Mouse (Mus musculus) kidney, embryonic 15.5 days (tissue): ENCODE data around the gene Higd1b. TPM values are rescaled to one million over a fixed set of nuclear protein-coding genes. Genes with fewer than 3 reads are reported as not detected.

ENCODE experiments used
- ATAC-seq: fragments of 200-750 bp; cut with Nextera tagmentation; replicated peaks from 2 replicates; pipeline ENCODE4 v1.8.0; 2017; ENCODE audit warnings: moderate TSS enrichment; ENCODE audit not compliant: low FRiP score
- H3K27ac ChIP-seq: fragments of 300-500 bp; sonication (generic); 2 replicates; pipeline ENCODE4 v1.5.1; 2015; ENCODE audit warnings: mild to moderate bottlenecking, inconsistent platforms
- H3K27me3 ChIP-seq: fragments of 300-500 bp; sonication (generic); 2 replicates; pipeline ENCODE4 v1.6.1; 2015; ENCODE audit warnings: inconsistent platforms
- H3K36me3 ChIP-seq: fragments of 300-500 bp; sonication (generic); 2 replicates; pipeline ENCODE4 v1.6.1; 2015; ENCODE audit warnings: inconsistent platforms
- H3K4me1 ChIP-seq: fragments of 300-500 bp; sonication (generic); 2 replicates; pipeline ENCODE4 v1.6.1; 2015; ENCODE audit warnings: inconsistent platforms
- H3K4me2 ChIP-seq: fragments of 300-500 bp; sonication (generic); 2 replicates; pipeline ENCODE4 v1.6.1; 2015; ENCODE audit warnings: moderate library complexity, mild to moderate bottlenecking, inconsistent platforms
- H3K4me3 ChIP-seq: fragments of 300-500 bp; sonication (generic); replicated peaks from 2 replicates; pipeline ENCODE4 v1.5.1; 2015; ENCODE audit warnings: mild to moderate bottlenecking, inconsistent platforms
- H3K9ac ChIP-seq: fragments of 300-500 bp; sonication (generic); 2 replicates; pipeline ENCODE4 v1.6.1; 2015; ENCODE audit warnings: mild to moderate bottlenecking, inconsistent platforms
- H3K9me3 ChIP-seq: fragments of 300-500 bp; sonication (generic); replicated peaks from 2 replicates; pipeline ENCODE4 v1.6.1; 2016; ENCODE audit warnings: inconsistent platforms
- WGBS: fragments of 180-500 bp; shearing (Covaris S2); methylation state at CpG from one replicate; pipeline ENCODE4 v1.1.7; 2015; ENCODE audit warnings: mixed read lengths; 5-methylcytosine and 5-hydroxymethylcytosine counted together
- polyA plus RNA-seq: library from polyadenylated mRNA; unstranded; fragments of >200 nt; fragmentation: Nextera tagmentation; extraction: Ambion mirVana; gene quantifications from 2 replicates; pipeline ENCODE4 v1.2.1, GENCODE M21; 2015

Gene Higd1b
- polyA plus RNA-seq, 1 experiment from 2014 or later = 0.48 TPM

DNA sequence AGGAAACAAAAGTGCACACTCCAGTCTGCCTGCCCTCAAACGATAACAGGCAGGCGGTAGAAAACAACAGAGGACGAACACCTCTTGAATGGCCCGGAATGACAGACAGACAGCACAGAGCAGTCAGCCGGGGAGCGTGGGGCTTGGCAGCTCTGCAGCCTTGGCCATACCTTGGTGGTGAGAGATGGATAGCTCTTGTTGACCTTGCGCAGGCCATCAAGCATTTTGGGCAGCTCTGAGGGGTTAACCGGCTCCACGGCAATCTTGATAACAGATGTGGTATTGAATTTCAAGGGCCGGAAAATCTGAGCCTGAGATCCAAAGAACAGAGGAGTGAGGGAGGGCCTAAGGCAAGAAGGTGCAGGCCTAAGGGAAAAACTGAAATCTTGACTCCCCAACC lies 10.3 kb downstream of the Higd1b start:
- Histone ChIP-seq H3K27me3 (no peaks in the 10 kb centered on the region), H3K4me2 (no peak overlapping the region), H3K4me1 (no peaks in the 10 kb centered on the region), H3K4me3 (no peak overlapping the region), H3K36me3 (peaks cover 100% of the 10 kb centered on the region), H3K9me3 (no peaks in the 10 kb centered on the region), H3K9ac (no peak overlapping the region), H3K27ac (peak overlapping the region; percentile 2; the same call in 1 of the 2 replicates)
- no peak for ATAC-seq
- 61% methylated on average over 10 of the region's 10 CpGs for WGBS

DNA sequence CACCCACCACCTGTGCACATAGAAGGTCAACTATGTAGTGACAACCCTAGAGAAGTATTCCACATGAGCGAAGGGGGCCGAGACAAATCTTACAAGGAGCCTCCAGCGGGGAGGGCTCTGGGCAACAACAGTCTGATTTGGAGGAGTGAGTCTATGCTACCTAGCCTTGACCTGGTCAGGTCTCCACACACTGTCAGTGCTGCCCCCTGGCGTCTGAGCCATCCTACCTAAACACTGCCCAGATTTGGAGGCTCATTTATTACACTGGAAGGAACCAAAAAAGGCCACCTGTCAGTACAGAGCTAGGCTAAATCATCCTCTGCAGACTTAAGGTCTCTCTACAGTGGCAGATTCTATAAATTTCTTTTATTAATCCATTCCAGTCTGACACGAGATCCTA lies 16.2 kb downstream of the Higd1b start:
- ATAC-seq = 0 out of 2 replicates have a peak, but pooled peaks have one; percentile 56
- 62% methylated on average over 5 of the region's 5 CpGs for WGBS
- H3K36me3 ChIP-seq = peaks cover 97% of the 10 kb centered on the region

DNA sequence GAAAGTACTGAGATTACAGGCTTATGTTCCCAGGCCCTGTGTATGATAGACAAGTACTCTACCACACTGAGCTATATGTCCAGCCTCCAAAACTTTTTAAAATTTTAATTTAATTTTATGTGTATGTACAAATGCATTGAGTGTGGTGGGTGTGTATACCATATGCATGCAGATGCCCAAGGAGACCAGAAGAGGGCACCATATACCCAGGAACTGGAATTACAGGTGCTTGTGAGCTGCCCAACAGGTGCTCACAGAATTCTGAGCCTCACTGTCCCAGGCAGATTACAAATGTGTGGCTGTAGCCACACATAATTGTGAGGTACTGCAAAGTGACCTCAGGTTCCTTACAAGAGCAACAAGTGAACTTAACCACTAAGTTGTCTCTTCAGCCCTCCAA lies 18.1 kb downstream of the Higd1b start:
- ATAC-seq = no peak
- no peaks in the 10 kb centered on the region for H3K9me3 ChIP-seq
- no peak overlapping the region for H3K27ac ChIP-seq
- no peaks in the 10 kb centered on the region for H3K27me3 ChIP-seq
- no peak overlapping the region for H3K4me2 ChIP-seq
- H3K9ac ChIP-seq = no peak overlapping the region
- H3K4me1 ChIP-seq = no peaks in the 10 kb centered on the region
- H3K36me3 ChIP-seq = peaks cover 97% of the 10 kb centered on the region
- H3K4me3 ChIP-seq = no peak overlapping the region

More for the DNA sequence above, 16.2 kb downstream of the Higd1b start:
- Histone ChIP-seq H3K4me2 (no peak overlapping the region), H3K4me3 (no peak overlapping the region), H3K9ac (no peak overlapping the region), H3K27ac (no peak overlapping the region), H3K9me3 (no peaks in the 10 kb centered on the region), H3K27me3 (no peaks in the 10 kb centered on the region), H3K4me1 (no peaks in the 10 kb centered on the region)

DNA sequence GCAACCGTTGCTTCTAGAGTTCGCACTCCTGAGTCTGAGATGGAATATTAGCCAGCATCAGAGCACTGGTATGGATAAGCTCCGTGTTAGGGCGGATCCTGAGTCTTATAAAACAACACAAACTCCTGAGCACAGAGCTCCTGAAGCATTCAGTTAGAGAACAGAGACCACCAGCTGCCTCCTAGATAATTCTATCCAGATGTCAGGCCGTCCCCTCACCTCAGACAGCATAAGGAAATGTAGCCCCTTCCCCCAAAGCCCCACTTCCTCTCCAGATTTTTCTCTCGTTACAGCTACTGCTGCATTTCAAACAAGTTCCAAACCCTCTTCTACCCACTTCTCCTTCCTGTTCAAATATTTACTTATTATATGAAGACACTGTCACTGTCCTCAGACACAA lies 20.3 kb downstream of the Higd1b start:
- Histone ChIP-seq H3K27me3 (no peaks in the 10 kb centered on the region), H3K4me3 (no peak overlapping the region), H3K9ac (no peak overlapping the region), H3K36me3 (peaks cover 97% of the 10 kb centered on the region), H3K9me3 (no peaks in the 10 kb centered on the region), H3K4me2 (no peak overlapping the region), H3K27ac (no peak overlapping the region), H3K4me1 (no peaks in the 10 kb centered on the region)
- no peak for ATAC-seq
- WGBS = 81% methylated on average over 6 of the region's 6 CpGs

DNA sequence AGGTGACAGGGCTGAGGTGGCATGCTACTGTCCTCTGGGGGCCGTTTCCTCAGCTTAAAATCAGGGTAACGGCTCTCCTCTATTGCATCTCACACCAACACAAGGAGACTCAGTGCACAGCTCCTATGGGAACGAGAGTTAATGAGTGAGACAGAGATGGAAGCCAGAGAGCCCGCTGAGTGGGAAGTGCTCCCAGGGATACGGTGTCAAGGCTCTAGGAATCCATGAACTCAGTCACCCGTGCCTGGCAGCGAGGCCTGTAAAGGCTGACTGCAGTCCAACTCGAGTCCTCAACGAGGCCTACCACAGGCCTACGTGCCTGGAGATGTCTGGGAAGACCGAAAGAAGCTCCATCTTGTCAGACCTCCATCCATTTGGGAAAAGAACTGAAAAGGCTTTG lies 23.3 kb downstream of the Higd1b start:
- Histone ChIP-seq H3K4me1 (no peaks in the 10 kb centered on the region), H3K4me3 (no peak overlapping the region), H3K9me3 (no peaks in the 10 kb centered on the region), H3K27ac (no peak overlapping the region), H3K4me2 (no peak overlapping the region), H3K27me3 (no peaks in the 10 kb centered on the region), H3K9ac (no peak overlapping the region), H3K36me3 (peaks cover 99% of the 10 kb centered on the region)
- no peak for ATAC-seq
- WGBS = 74% methylated on average over 11 of the region's 11 CpGs

DNA sequence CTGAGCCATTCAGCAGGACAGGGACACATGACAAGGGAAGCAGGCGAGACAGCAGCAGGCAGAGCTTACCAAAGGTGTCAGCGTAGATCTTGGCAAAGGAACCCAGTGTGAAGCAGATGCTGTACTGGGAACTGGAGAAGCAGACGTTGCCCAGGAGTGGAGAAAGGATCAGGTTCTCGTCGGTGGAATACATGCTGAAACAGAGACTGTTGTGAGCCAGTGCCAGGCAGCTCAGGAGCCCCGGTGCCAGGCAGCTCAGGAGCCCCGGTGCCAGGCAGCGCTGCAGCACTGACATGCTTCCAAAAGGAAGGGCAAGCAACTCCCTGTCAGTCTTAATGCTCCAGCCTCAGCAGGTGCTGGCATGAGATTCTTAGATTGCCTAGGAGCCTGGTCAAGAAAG lies 24.3 kb downstream of the Higd1b start:
- no peak overlapping the region for H3K27ac ChIP-seq
- H3K4me1 ChIP-seq = no peaks in the 10 kb centered on the region
- H3K27me3 ChIP-seq = no peaks in the 10 kb centered on the region
- 93% methylated on average over 8 of the region's 8 CpGs for WGBS
- ATAC-seq = no peak
- no peak overlapping the region for H3K4me2 ChIP-seq
- H3K9ac ChIP-seq = no peak overlapping the region
- peaks cover 98% of the 10 kb centered on the region for H3K36me3 ChIP-seq
- H3K4me3 ChIP-seq = no peak overlapping the region
- H3K9me3 ChIP-seq = no peaks in the 10 kb centered on the region

DNA sequence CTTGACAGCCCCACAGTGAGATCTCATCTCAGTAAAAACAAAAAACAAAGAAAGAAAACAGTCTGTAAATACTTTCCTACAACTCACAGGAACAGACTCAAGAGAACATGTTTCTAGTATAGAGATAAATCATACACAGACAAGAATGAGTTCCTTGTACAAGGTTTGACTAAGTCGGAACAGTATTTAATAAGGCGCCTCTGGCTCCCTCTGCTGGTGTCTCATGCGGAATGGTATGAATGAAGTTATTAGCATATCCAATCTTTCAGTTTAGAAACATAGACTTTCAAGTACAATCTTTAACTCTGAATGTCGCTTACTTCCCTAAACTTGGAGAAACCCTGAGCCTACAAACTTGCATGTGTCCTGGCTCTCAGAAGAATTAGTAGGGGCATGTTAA lies 28.6 kb downstream of the Higd1b start:
- H3K4me1 ChIP-seq = no peaks in the 10 kb centered on the region
- peaks cover 97% of the 10 kb centered on the region for H3K36me3 ChIP-seq
- no peak overlapping the region for H3K4me3 ChIP-seq
- no peak overlapping the region for H3K4me2 ChIP-seq
- no peaks in the 10 kb centered on the region for H3K27me3 ChIP-seq
- H3K9ac ChIP-seq = no peak overlapping the region
- H3K9me3 ChIP-seq = no peaks in the 10 kb centered on the region
- 36% methylated on average over 4 of the region's 4 CpGs for WGBS
- ATAC-seq = no peak
- no peak overlapping the region for H3K27ac ChIP-seq

DNA sequence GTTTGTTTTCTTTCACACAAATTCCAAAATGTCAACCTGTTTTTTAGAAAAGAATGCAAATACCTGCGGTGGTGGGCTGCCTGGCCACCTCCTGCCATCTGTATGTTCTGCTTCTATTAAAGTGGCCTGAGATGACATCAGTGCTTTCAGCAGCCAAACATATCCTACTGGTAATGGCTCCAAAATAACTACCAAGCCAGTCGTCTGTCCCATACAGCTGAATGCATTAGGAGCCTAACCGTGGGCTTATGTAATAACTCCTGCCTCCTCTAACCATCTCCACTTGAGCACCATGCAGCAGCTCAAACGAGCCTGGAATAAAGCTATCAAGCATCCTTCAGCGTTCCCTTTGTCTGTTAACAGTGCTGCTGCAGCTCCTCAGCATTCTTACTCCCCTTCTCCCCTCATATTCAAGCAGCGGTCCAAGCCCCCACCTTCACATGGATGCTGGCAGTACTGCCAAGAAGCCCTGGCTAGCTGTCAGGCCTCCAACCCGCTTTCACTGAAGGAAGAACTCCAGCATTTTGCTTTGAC lies 39.2 kb downstream of the Higd1b start:
- ATAC-seq = no peak

DNA sequence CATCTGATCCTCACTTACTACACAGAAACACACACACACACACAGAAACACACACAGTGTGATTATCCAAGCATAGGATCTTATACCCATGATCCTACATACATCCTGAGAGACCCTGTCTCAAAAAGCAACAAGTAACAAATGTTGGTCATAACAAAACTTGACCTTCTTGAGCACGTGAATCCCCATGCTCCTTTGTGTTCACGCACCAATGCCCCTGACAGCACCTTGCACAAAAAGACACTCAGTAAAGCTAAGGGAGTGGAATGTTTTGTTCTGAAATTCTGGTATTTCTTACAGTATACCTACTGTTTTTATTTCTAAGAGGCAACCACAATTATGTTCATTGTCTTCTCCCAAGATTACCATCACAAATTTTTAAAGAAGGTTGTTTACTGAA lies 43.9 kb downstream of the Higd1b start:
- Histone ChIP-seq H3K27me3 (peaks cover 8% of the 10 kb centered on the region; the same call in 1 of the 2 replicates), H3K36me3 (peaks cover 34% of the 10 kb centered on the region), H3K27ac (no peak overlapping the region), H3K4me1 (peaks cover 19% of the 10 kb centered on the region), H3K4me2 (peak overlapping the region; percentile 84), H3K9ac (peak overlapping the region; percentile 75), H3K9me3 (no peaks in the 10 kb centered on the region), H3K4me3 (peak overlapping the region; percentile 71)
- WGBS = 51% methylated on average over 2 of the region's 2 CpGs
- no peak for ATAC-seq

More for the DNA sequence above, 39.2 kb downstream of the Higd1b start:
- Histone ChIP-seq H3K9ac (no peak overlapping the region), H3K4me2 (no peak overlapping the region), H3K27me3 (no peaks in the 10 kb centered on the region), H3K36me3 (peaks cover 68% of the 10 kb centered on the region), H3K27ac (no peak overlapping the region), H3K4me3 (no peak overlapping the region), H3K9me3 (no peaks in the 10 kb centered on the region), H3K4me1 (peaks cover 9% of the 10 kb centered on the region)
- 93% methylated on average over 7 of the region's 7 CpGs for WGBS

DNA sequence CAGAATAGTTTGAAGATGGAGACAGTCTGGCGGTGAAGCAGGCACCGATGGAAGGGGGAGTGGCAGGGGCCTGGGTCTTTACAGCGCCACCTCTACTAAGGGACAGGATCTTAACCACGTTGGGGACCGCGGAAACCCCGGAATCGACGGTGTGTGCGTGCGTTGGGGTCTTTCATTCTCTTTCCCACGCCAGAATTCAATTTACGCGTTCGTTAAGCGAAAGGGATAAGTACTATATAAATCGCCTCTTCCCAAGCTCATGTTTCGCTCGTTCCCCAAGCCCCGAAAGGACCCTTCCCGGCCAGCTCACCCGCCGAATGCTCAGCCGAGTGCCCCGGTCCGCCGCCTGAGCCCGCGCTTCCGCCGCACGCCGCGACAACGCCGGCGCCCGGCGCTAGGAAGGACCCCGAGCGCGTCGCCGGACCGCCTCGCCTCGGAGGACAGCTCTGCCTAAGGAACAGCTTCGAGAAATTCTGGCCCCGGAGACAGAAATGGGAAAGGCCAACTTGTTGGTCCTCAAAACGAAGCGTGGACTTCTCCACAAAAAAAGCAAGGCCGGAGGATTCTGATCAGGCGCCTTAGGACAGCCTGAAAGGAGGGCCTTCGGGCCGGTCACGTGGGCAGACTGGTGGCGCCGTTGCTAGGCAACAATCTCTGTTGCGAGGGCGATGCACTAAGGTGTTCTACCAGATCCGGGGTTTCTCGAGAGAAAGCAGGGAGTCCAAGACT lies 45.1 kb downstream of the Higd1b start, which contains the start of the genes Eftud2 and Ccdc103:
Gene Eftud2 (minus strand): TSS at position 401 of the 729 bp plus-strand sequence.
Gene Ccdc103 (plus strand): TSS at position 620 of the 729 bp plus-strand sequence.
- peaks cover 12% of the 10 kb centered on the region; the same call in 1 of the 2 replicates for H3K27me3 ChIP-seq
- H3K4me2 ChIP-seq = peak within 1 kb of the TSS; percentile 84
- ATAC-seq = peak; percentile 91
- H3K9me3 ChIP-seq = no peaks in the 10 kb centered on the region
- H3K36me3 ChIP-seq = peaks cover 22% of the 10 kb centered on the region
- peak within 1 kb of the TSS; percentile 85 for H3K27ac ChIP-seq
- H3K9ac ChIP-seq = peak within 1 kb of the TSS; percentile 75
- under 1% methylated on average over 62 of the region's 62 CpGs for WGBS
- peaks cover 19% of the 10 kb centered on the region for H3K4me1 ChIP-seq
- peak within 1 kb of the TSS; percentile 71 for H3K4me3 ChIP-seq

DNA sequence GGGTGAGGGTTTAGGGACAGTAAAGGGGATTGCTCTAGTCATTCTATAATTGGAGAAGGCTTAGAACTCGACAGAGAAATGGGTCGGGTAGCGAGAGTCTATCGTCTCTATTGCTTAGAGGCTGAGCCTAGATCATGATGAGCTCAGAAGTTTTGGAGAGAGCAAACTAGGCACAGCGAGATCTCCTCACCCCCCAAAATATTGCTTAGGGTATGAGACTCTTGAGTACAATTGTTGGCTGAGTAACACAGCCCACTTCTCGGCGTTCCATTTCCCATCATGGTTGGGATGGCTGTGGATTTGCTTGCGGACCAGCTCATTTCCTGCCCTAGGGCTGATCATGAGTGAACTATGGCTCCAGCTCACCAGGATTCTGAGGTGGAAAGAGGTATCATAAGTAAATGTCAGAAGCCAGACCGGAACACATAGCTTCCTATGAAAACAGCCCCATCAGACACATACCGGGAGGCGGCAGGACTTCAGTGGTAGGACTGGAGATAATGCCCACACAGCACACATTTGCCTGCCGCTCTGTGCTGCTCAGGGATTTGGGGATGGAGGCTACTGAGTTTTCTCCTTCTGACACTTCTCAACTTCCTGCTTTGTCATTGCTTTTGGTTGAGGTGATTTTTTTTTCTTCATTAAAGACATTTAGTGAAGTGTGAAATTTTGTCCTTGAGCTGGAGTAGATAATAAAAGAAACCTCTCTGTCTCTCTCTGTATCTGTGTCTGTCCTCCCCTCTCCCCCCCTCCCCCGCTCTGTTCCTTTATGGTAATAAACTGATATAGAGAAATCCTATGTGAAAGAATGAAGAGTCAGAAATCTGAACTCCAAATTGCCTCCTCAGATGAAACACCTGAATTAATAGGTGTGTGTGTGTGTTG lies 45.9 kb downstream of the Higd1b start:
- peak; percentile 23; the same call in 1 of the 2 replicates for ATAC-seq

More for the DNA sequence above, 45.9 kb downstream of the Higd1b start:
- WGBS = 13% methylated on average over 13 of the region's 13 CpGs
- Histone ChIP-seq H3K4me1 (peaks cover 19% of the 10 kb centered on the region), H3K27me3 (peaks cover 16% of the 10 kb centered on the region; the same call in 1 of the 2 replicates), H3K4me3 (peak overlapping the region; percentile 71), H3K4me2 (peak overlapping the region; percentile 84), H3K9ac (peak overlapping the region; percentile 75), H3K36me3 (peaks cover 15% of the 10 kb centered on the region), H3K27ac (peak overlapping the region; percentile 85; the same call in 1 of the 2 replicates), H3K9me3 (no peaks in the 10 kb centered on the region)
